Mouse (Mus musculus) bone marrow macrophage, adult 2 months (primary cell): ENCODE results near the gene Hoxd8.

Experiments used
- CTCF ChIP-seq: IDR thresholded peaks from 2 replicates; pipeline ENCODE4 v1.5.1; 2012; ENCODE audit warnings: low read depth, mild to moderate bottlenecking, low read length, moderate library complexity
- POLR2A ChIP-seq: IDR thresholded peaks from 2 replicates; pipeline ENCODE4 v1.6.1; 2012; ENCODE audit warnings: mild to moderate bottlenecking, low read depth, low read length, borderline replicate concordance

DNA sequence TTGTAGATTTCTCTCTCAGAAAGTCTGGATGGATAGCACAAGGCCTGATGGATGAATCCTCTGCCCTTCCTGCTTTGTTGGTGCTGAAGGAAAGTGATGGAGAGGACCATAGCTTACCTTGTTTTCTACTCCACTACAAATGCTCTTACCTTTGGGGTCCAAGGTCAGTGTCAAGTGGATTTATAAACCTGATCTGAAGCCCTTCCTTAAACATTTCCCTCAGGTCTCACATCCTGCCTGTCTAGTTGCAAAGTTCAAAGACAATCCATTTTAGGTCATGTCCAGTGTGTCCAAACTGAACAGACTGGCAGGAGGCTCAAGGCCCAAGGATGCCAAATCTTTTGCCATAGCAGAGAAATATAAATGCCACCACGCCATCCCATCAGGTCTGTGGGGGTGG lies 47.4 kb downstream of the Hoxd8 start:
- no peak for TF ChIP-seq POLR2A
- no peak for TF ChIP-seq CTCF
